Mouse (Mus musculus) heart, adult 2 months (tissue): ENCODE data around the gene Arv1.

ENCODE experiments used
- CTCF ChIP-seq: fragments of 200-600 bp; IDR thresholded peaks from 2 replicates; pipeline ENCODE4 v1.8.1; 2022; ENCODE audit warnings: antibody characterized with exemption, mild to moderate bottlenecking, moderate library complexity
- EP300 ChIP-seq: fragments of 200-500 bp; IDR thresholded peaks from 2 replicates; pipeline ENCODE4 v1.6.1; 2011; ENCODE audit warnings: low read depth, low read length, control low read depth; ENCODE audit not compliant: insufficient read depth
- POLR2A ChIP-seq: fragments of 200-500 bp; IDR thresholded peaks from 2 replicates; pipeline ENCODE4 v1.6.1; 2011; ENCODE audit warnings: mild to moderate bottlenecking, low read depth, low read length, control low read depth; ENCODE audit not compliant: insufficient read depth

DNA sequence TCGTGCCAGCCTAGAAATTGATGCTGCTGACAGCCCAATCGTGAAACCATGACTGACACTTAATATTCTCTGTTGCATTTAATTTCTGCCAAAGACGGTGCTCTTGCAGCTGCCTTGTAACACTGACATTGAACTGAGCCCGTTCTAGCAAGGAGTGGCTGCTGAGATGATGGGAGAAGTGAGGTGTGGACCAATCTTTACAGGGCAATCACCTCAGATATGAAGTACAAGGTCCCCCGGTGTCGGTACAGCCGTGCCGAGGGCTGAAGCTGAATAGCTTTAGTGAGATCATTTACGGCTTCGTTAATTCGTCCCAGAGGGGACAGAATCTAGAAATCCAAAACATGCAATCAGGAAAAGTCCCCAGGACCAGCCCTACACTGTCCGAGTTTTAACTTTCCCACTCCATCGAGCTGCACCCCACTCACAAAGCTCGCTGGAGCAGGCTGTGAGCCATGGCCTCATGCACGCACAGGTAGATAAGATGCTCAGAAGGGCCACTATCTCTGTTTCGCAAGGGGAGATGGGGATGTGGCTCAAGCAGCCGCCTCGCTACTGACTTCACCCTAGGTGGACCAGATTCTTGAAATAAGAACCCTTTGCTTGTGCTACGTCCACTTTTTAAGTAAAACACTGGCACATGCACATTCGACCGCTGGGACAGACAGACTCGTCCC is 26.4 kb upstream of the Arv1 start:
- no peak for TF ChIP-seq POLR2A
- no peak for TF ChIP-seq CTCF
- no peak for TF ChIP-seq EP300
